11 mouse cellular contexts compared by ENCODE assay signal in the genomic region with DNA sequence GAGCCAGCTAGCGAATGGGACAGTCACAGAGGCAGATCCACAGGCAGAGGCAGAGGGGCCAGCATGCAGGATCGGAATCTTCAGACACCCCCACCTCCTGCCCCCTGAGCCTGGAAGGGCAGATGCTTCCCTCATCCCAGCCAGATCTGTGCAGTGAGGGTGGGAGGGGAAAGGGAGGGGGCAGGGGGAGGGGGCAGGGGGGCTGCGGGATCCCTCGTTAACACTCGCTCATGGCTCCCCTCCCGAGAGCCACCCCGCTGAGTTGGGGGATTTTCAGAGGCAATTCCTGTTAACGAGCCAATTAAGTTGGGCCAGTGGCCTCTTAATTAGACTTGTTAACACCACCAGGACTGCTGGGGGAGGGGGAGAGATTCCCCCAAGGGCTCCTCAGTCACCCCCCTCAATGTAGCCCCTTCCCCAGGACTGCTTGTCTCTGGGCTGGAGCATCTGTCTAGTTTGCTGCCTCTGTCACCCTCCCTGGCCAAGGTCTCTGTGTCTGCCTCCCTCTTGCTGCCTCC. TPM values are rescaled to one million over a fixed set of nuclear protein-coding genes. Genes with fewer than 3 reads are reported as not detected.
DNase-seq lines count a peak whose midpoint lies in the region; ATAC-seq and TF ChIP-seq lines count a peak whose summit lies in the region.
"Had no signal": no experiment of that assay in that cellular context is flagged by ENCODE, and none has a peak within 500 bp of the region (broad histone marks: within the 10 kb centered on the region; RNA-seq: fewer than 3 reads in every experiment).

No protein-coding gene starts in this region.

- H3K27me3 ChIP-seq in forebrain, embryonic 16.5 days (replicated peaks; ENCODE audit: control insufficient read depth, insufficient read depth, low read length): no peaks in the 10 kb centered on the region
- H3K27me3 ChIP-seq in limb, embryonic 13.5 days: peaks cover 100% of the 10 kb centered on the region
- no peaks in the 10 kb centered on the region for H3K27me3 ChIP-seq in stomach, postnatal 0 days (ENCODE audit: control insufficient read depth, insufficient read depth, low read length)
- peaks cover 66% of the 10 kb centered on the region for H3K27me3 ChIP-seq in liver, embryonic 12.5 days (replicated peaks)

- H3K4me3 ChIP-seq in layer of hippocampus, adult 2 months: no peak overlapping the region
- no peak overlapping the region for H3K4me3 ChIP-seq in forebrain, embryonic 16.5 days (replicated peaks; ENCODE audit: low read length)
- no peak overlapping the region for H3K4me3 ChIP-seq in limb, embryonic 13.5 days
- H3K4me3 ChIP-seq in stomach, postnatal 0 days (ENCODE audit: low read depth, low read length): no peak overlapping the region
- no peak overlapping the region for H3K4me3 ChIP-seq in liver, embryonic 12.5 days
- H3K4me3 ChIP-seq: heart, embryonic 15.5 days had no signal

- DNase-seq in layer of hippocampus, adult 2 months (ENCODE audit: low spot score in 2 of 2): no peak
- DNase-seq in layer of hippocampus, postnatal 10 days (ENCODE audit: low spot score in 2 of 2): no peak
- no peak for DNase-seq in stomach, postnatal 0 days (ENCODE audit: low spot score)
- DNase-seq: adrenal gland, adult 8-10 months; layer of hippocampus, postnatal 36 days; lung, postnatal 4 days had no signal

- H3K36me3 ChIP-seq in forebrain, embryonic 16.5 days (ENCODE audit: control insufficient read depth, insufficient read depth): no peaks in the 10 kb centered on the region
- H3K36me3 ChIP-seq in limb, embryonic 13.5 days: no peaks in the 10 kb centered on the region
- H3K36me3 ChIP-seq in stomach, postnatal 0 days (ENCODE audit: control insufficient read depth, insufficient read depth, low read length): no peaks in the 10 kb centered on the region
- no peaks in the 10 kb centered on the region for H3K36me3 ChIP-seq in liver, embryonic 12.5 days
- H3K36me3 ChIP-seq: heart, embryonic 15.5 days had no signal

- no peaks in the 10 kb centered on the region for H3K9me3 ChIP-seq in forebrain, embryonic 16.5 days (ENCODE audit: control insufficient read depth, low read length)
- no peaks in the 10 kb centered on the region for H3K9me3 ChIP-seq in limb, embryonic 13.5 days
- no peaks in the 10 kb centered on the region for H3K9me3 ChIP-seq in stomach, postnatal 0 days (ENCODE audit: control insufficient read depth, low read length)
- H3K9me3 ChIP-seq in liver, embryonic 12.5 days (replicated peaks): no peaks in the 10 kb centered on the region
- H3K9me3 ChIP-seq: heart, embryonic 15.5 days had no signal

- no peak for TF ChIP-seq EP300 in stomach, postnatal 0 days (optimal IDR thresholded peaks at IDR 0.05)

- no peak for TF ChIP-seq CTCF in layer of hippocampus, adult 2 months (conservative IDR thresholded peaks at IDR 0.05)
- TF ChIP-seq CTCF in stomach, postnatal 0 days (IDR thresholded peaks at IDR 0.05; ENCODE audit: low read depth): no peak

- 0 out of 2 replicates have a peak overlapping the region, but pooled peaks have one; percentile 18 for H3K9ac ChIP-seq in forebrain, embryonic 16.5 days (replicated peaks; ENCODE audit: low read depth, low read length)
- peak overlapping the region; percentile 51; the same call in 1 of the 2 replicates for H3K9ac ChIP-seq in limb, embryonic 13.5 days
- H3K9ac ChIP-seq in stomach, postnatal 0 days (ENCODE audit: low read length): no peak overlapping the region
- no peak overlapping the region for H3K9ac ChIP-seq in liver, embryonic 12.5 days
- H3K9ac ChIP-seq: heart, embryonic 15.5 days had no signal

- peaks cover 38% of the 10 kb centered on the region for H3K4me1 ChIP-seq in forebrain, embryonic 16.5 days (replicated peaks; ENCODE audit: control insufficient read depth, insufficient read depth, low read length)
- H3K4me1 ChIP-seq in limb, embryonic 13.5 days: peaks cover 35% of the 10 kb centered on the region
- peaks cover 2% of the 10 kb centered on the region; the same call in 1 of the 2 replicates for H3K4me1 ChIP-seq in stomach, postnatal 0 days (replicated peaks; ENCODE audit: control insufficient read depth, insufficient read depth)
- H3K4me1 ChIP-seq in liver, embryonic 12.5 days: 0 out of 2 replicates have a peak, but pooled peaks cover 12% of the 10 kb centered on the region

- WGBS in forebrain, embryonic 16.5 days: 2% methylated on average over 8 of the region's 8 CpGs
- WGBS in limb, embryonic 13.5 days: 1% methylated on average over 5 of the region's 8 CpGs
- WGBS in stomach, postnatal 0 days: 38% methylated on average over 8 of the region's 8 CpGs
- 19% methylated on average over 8 of the region's 8 CpGs for WGBS in liver, embryonic 12.5 days (ENCODE audit: insufficient replicate concordance)

- peak overlapping the region; percentile 8; the same call in 1 of the 2 replicates for H3K4me2 ChIP-seq in forebrain, embryonic 16.5 days (ENCODE audit: low read length)
- peak overlapping the region; percentile 32 for H3K4me2 ChIP-seq in limb, embryonic 13.5 days (replicated peaks)
- H3K4me2 ChIP-seq in stomach, postnatal 0 days (replicated peaks; ENCODE audit: low read depth): no peak overlapping the region
- H3K4me2 ChIP-seq in liver, embryonic 12.5 days: no peak overlapping the region

- peak; percentile 70 for ATAC-seq in forebrain, embryonic 16.5 days
- peak; percentile 30; the same call in 1 of the 2 replicates for ATAC-seq in limb, embryonic 13.5 days (ENCODE audit: low FRiP score, low read depth)
- ATAC-seq in stomach, postnatal 0 days (ENCODE audit: low FRiP score, low TSS enrichment): peak; percentile 34; the same call in 1 of the 2 replicates
- no peak for ATAC-seq in liver, embryonic 12.5 days
- no peak for ATAC-seq in granulocyte monocyte progenitor cell, adult 5-6 weeks (replicated peaks; ENCODE audit: poor library complexity, severe bottlenecking)

- H3K27ac ChIP-seq in layer of hippocampus, adult 2 months: peak overlapping the region; percentile 48; the same call in 1 of the 2 replicates
- 0 out of 2 replicates have a peak overlapping the region, but pooled peaks have one; percentile 17 for H3K27ac ChIP-seq in forebrain, embryonic 16.5 days (ENCODE audit: low read length)
- no peak overlapping the region for H3K27ac ChIP-seq in limb, embryonic 13.5 days
- no peak overlapping the region for H3K27ac ChIP-seq in stomach, postnatal 0 days (replicated peaks)
- no peak overlapping the region for H3K27ac ChIP-seq in liver, embryonic 12.5 days
- H3K27ac ChIP-seq: heart, embryonic 15.5 days had no signal

RNA-seq across cellular contexts. Expression of a gene that starts 24.9 kb away (rescaled TPM):
- 10 to 100 TPM; 96.5 to 98.8 TPM for total RNA-seq in layer of hippocampus, adult 2 months (2021)
- total RNA-seq in layer of hippocampus, postnatal 10 days (2021): 10 to 100 TPM; 64.7 to 65.0 TPM
- polyA plus RNA-seq in forebrain, embryonic 16.5 days (2015; fragmentation: Nextera tagmentation; extraction: Ambion mirVana): 12.3 and 16.7 TPM in 2 replicates
- 5.1 and 5.5 TPM in 2 replicates for polyA plus RNA-seq in limb, embryonic 13.5 days (2015; fragmentation: Nextera tagmentation; extraction: Ambion mirVana)
- 4.3 and 5.9 TPM in 2 replicates for polyA plus RNA-seq in stomach, postnatal 0 days (2015; fragmentation: Nextera tagmentation; extraction: Ambion mirVana)
- polyA plus RNA-seq in liver, embryonic 12.5 days (2016; fragmentation: Nextera tagmentation; extraction: Ambion mirVana): 1.4 and 1.7 TPM in 2 replicates
- not detected in 2 replicates for total RNA-seq in granulocyte monocyte progenitor cell, adult 5-6 weeks (2014; fragmentation: Nextera tagmentation)
- not detected in 2 replicates for total RNA-seq in granulocyte monocyte progenitor cell, adult 5-6 weeks (2017)

RNA-seq across cellular contexts. Expression of a gene that starts 27.8 kb away (rescaled TPM):
- 10 to 100 TPM; 39.1 to 43.3 TPM for total RNA-seq in layer of hippocampus, adult 2 months (2021)
- total RNA-seq in layer of hippocampus, postnatal 10 days (2021): 10 to 100 TPM; 23.2 to 24.5 TPM
- 28.3 and 29.2 TPM in 2 replicates for polyA plus RNA-seq in forebrain, embryonic 16.5 days (2015; fragmentation: Nextera tagmentation; extraction: Ambion mirVana)
- 405 and 439 TPM in 2 replicates for polyA plus RNA-seq in limb, embryonic 13.5 days (2015; fragmentation: Nextera tagmentation; extraction: Ambion mirVana)
- 73.7 and 80.0 TPM in 2 replicates for polyA plus RNA-seq in stomach, postnatal 0 days (2015; fragmentation: Nextera tagmentation; extraction: Ambion mirVana)
- polyA plus RNA-seq in liver, embryonic 12.5 days (2016; fragmentation: Nextera tagmentation; extraction: Ambion mirVana): 39.7 and 43.0 TPM in 2 replicates
- 66.9 and 71.4 TPM in 2 replicates for total RNA-seq in granulocyte monocyte progenitor cell, adult 5-6 weeks (2014; fragmentation: Nextera tagmentation)
- 102 and 103 TPM in 2 replicates for total RNA-seq in granulocyte monocyte progenitor cell, adult 5-6 weeks (2017)

RNA-seq across cellular contexts. Expression of a gene that starts 31.9 kb away (rescaled TPM):
- 10 to 100 TPM; 59.7 to 62.0 TPM for total RNA-seq in layer of hippocampus, adult 2 months (2021)
- total RNA-seq in layer of hippocampus, postnatal 10 days (2021): 10 to 100 TPM; 63.4 to 66.5 TPM
- 51.5 and 68.4 TPM in 2 replicates for polyA plus RNA-seq in forebrain, embryonic 16.5 days (2015; fragmentation: Nextera tagmentation; extraction: Ambion mirVana)
- polyA plus RNA-seq in limb, embryonic 13.5 days (2015; fragmentation: Nextera tagmentation; extraction: Ambion mirVana): 12.7 and 13.6 TPM in 2 replicates
- polyA plus RNA-seq in stomach, postnatal 0 days (2015; fragmentation: Nextera tagmentation; extraction: Ambion mirVana): 50.5 and 55.4 TPM in 2 replicates
- 1.1 and 1.5 TPM in 2 replicates for polyA plus RNA-seq in liver, embryonic 12.5 days (2016; fragmentation: Nextera tagmentation; extraction: Ambion mirVana)
- total RNA-seq in granulocyte monocyte progenitor cell, adult 5-6 weeks (2014; fragmentation: Nextera tagmentation): not detected in 2 replicates
- total RNA-seq in granulocyte monocyte progenitor cell, adult 5-6 weeks (2017): not detected in 2 replicates

RNA-seq across cellular contexts. Expression of a gene that starts 41.3 kb away (rescaled TPM):
- 10 to 100 TPM; 29.4 to 31.0 TPM for total RNA-seq in layer of hippocampus, adult 2 months (2021)
- total RNA-seq in layer of hippocampus, postnatal 10 days (2021): 10 to 100 TPM; 27.7 to 34.4 TPM
- 51.7 and 60.5 TPM in 2 replicates for polyA plus RNA-seq in forebrain, embryonic 16.5 days (2015; fragmentation: Nextera tagmentation; extraction: Ambion mirVana)
- polyA plus RNA-seq in limb, embryonic 13.5 days (2015; fragmentation: Nextera tagmentation; extraction: Ambion mirVana): 74.9 and 76.6 TPM in 2 replicates
- polyA plus RNA-seq in stomach, postnatal 0 days (2015; fragmentation: Nextera tagmentation; extraction: Ambion mirVana): 38.0 and 40.2 TPM in 2 replicates
- polyA plus RNA-seq in liver, embryonic 12.5 days (2016; fragmentation: Nextera tagmentation; extraction: Ambion mirVana): 39.1 and 44.9 TPM in 2 replicates
- total RNA-seq in granulocyte monocyte progenitor cell, adult 5-6 weeks (2014; fragmentation: Nextera tagmentation): 23.0 and 45.3 TPM in 2 replicates
- total RNA-seq in granulocyte monocyte progenitor cell, adult 5-6 weeks (2017): 15.0 and 20.1 TPM in 2 replicates

RNA-seq across cellular contexts. Expression of a gene that starts 50.9 kb away (rescaled TPM):
- 100 to 1,000 TPM; 136 to 153 TPM for total RNA-seq in layer of hippocampus, adult 2 months (2021)
- 100 to 1,000 TPM; 142 to 158 TPM for total RNA-seq in layer of hippocampus, postnatal 10 days (2021)
- 304 and 315 TPM in 2 replicates for polyA plus RNA-seq in forebrain, embryonic 16.5 days (2015; fragmentation: Nextera tagmentation; extraction: Ambion mirVana)
- 104 and 106 TPM in 2 replicates for polyA plus RNA-seq in limb, embryonic 13.5 days (2015; fragmentation: Nextera tagmentation; extraction: Ambion mirVana)
- 129 TPM in 2 replicates for polyA plus RNA-seq in stomach, postnatal 0 days (2015; fragmentation: Nextera tagmentation; extraction: Ambion mirVana)
- 89.7 and 92.2 TPM in 2 replicates for polyA plus RNA-seq in liver, embryonic 12.5 days (2016; fragmentation: Nextera tagmentation; extraction: Ambion mirVana)
- 56.6 and 61.4 TPM in 2 replicates for total RNA-seq in granulocyte monocyte progenitor cell, adult 5-6 weeks (2014; fragmentation: Nextera tagmentation)
- 45.6 and 72.8 TPM in 2 replicates for total RNA-seq in granulocyte monocyte progenitor cell, adult 5-6 weeks (2017)

Comparison
In these comparisons a context has a peak if more than half of its experiments do, and no peak if none do; other contexts are left out.
1. H3K27ac ChIP-seq: peak in layer of hippocampus, adult 2 months (single experiment) and forebrain, embryonic 16.5 days (single experiment); none in limb, embryonic 13.5 days (single experiment), stomach, postnatal 0 days (single experiment) and liver, embryonic 12.5 days (single experiment).
2. ATAC-seq: peak in forebrain, embryonic 16.5 days (single experiment), limb, embryonic 13.5 days (single experiment) and stomach, postnatal 0 days (single experiment); none in liver, embryonic 12.5 days (single experiment) and granulocyte monocyte progenitor cell, adult 5-6 weeks (single experiment).
3. H3K4me2 ChIP-seq: peak in forebrain, embryonic 16.5 days (single experiment) and limb, embryonic 13.5 days (single experiment); none in stomach, postnatal 0 days (single experiment) and liver, embryonic 12.5 days (single experiment).
4. H3K9ac ChIP-seq: peak in forebrain, embryonic 16.5 days (single experiment) and limb, embryonic 13.5 days (single experiment); none in stomach, postnatal 0 days (single experiment) and liver, embryonic 12.5 days (single experiment).